Mouse (Mus musculus) liver, embryonic 15.5 days (tissue): ENCODE measurements around the gene Caly. TPM values are rescaled to one million over a fixed set of nuclear protein-coding genes. Genes with fewer than 3 reads are reported as not detected.

Experiments
- ATAC-seq: fragments of 200-750 bp; cut with Nextera tagmentation; 2 replicates; pipeline ENCODE4 v1.8.0; 2017; ENCODE audit warnings: moderate number of reproducible peaks, mild to moderate bottlenecking, moderate library complexity; ENCODE audit not compliant: insufficient read depth
- H3K27ac ChIP-seq: fragments of 300-500 bp; sonication (generic); replicated peaks from 2 replicates; pipeline ENCODE4 v1.5.1; 2015; ENCODE audit warnings: mild to moderate bottlenecking, inconsistent platforms
- H3K27me3 ChIP-seq: fragments of 300-500 bp; sonication (generic); 2 replicates; pipeline ENCODE4 v1.6.1; 2015; ENCODE audit warnings: mild to moderate bottlenecking, inconsistent platforms
- H3K36me3 ChIP-seq: fragments of 300-500 bp; sonication (generic); replicated peaks from 2 replicates; pipeline ENCODE4 v1.6.1; 2015; ENCODE audit warnings: moderate library complexity, mild to moderate bottlenecking, inconsistent platforms
- H3K4me1 ChIP-seq: fragments of 300-500 bp; sonication (generic); replicated peaks from 2 replicates; pipeline ENCODE4 v1.6.1; 2015; ENCODE audit warnings: inconsistent platforms
- H3K4me2 ChIP-seq: fragments of 300-500 bp; sonication (generic); 2 replicates; pipeline ENCODE4 v1.6.1; 2015; ENCODE audit warnings: moderate library complexity, mild to moderate bottlenecking, inconsistent platforms
- H3K4me3 ChIP-seq: fragments of 300-500 bp; sonication (generic); replicated peaks from 2 replicates; pipeline ENCODE4 v1.5.1; 2015; ENCODE audit warnings: mild to moderate bottlenecking, inconsistent platforms
- H3K9ac ChIP-seq: fragments of 300-500 bp; sonication (generic); 2 replicates; pipeline ENCODE4 v1.6.1; 2015; ENCODE audit warnings: moderate library complexity, mild to moderate bottlenecking, inconsistent platforms
- H3K9me3 ChIP-seq: fragments of 300-500 bp; sonication (generic); replicated peaks from 2 replicates; pipeline ENCODE4 v1.6.1; 2016; ENCODE audit warnings: inconsistent platforms
- WGBS: fragments of 180-500 bp; shearing (Covaris S2); methylation state at CpG from one replicate; pipeline ENCODE4 v1.1.7; 2015; ENCODE audit warnings: mixed read lengths; ENCODE audit not compliant: insufficient replicate concordance; 5-methylcytosine and 5-hydroxymethylcytosine counted together
- polyA plus RNA-seq: library from polyadenylated mRNA; unstranded; fragments of >200 nt; fragmentation: Nextera tagmentation; extraction: Ambion mirVana; gene quantifications from 2 replicates; pipeline ENCODE4 v1.2.1, GENCODE M21; 2015

Gene Caly
- polyA plus RNA-seq, 1 experiment from 2014 or later, result not detected

DNA sequence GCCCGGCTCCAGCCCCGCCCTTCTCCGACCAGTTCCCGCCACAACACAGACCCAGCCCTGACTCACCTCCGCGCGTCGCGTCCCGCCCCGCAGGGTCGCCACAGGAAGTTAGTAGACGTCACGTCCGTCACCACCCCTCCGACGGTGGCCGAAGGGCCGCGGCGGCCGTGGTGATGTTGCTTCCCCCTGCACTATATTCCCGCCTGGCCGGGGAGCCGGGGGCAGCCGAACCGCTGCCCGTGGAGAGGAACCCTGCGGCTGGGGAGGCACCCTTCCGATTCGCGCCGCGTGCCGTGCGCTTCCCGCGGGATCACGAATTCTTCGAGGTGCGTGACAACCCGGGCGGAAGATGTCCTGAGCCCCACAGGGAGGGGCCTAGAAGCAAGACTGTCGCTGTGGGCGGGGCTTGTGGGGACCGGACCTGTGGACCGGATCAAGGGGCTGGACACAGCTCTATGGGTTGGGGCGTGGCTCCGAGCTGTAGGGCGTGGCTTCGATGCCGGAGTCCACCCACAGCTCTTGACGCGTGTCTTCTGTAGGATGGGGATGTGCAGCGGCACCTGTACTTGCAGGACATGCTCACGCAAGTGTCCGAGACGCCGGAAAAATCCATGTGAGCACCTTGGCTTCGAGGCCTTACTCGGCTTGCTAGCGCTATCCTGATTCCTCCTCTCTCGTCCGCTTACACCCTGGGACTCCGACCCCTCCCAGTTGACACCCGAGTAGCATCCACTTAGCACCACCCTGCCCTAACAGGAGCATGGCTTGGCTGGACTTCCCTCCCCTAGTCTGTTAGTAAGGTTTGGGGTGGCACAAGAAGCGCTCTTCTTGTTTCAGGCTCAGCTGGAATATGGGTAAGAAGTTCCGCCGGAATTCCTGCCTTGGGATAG, 45.8 kb downstream of the Caly start, which contains the start of the genes Zfp511 and Tubgcp2:
Zfp511 (plus strand) TSS at position 111 of the 890 bp plus-strand sequence.
Tubgcp2 (minus strand) TSS at position 389 of the 890 bp plus-strand sequence.
- Histone ChIP-seq H3K36me3 (peaks cover 48% of the 10 kb centered on the region), H3K4me1 (peaks cover 25% of the 10 kb centered on the region), H3K9me3 (no peaks in the 10 kb centered on the region), H3K4me3 (peak within 1 kb of the TSS; percentile 87), H3K4me2 (peak within 1 kb of the TSS; percentile 82), H3K27ac (peak within 1 kb of the TSS; percentile 86), H3K27me3 (no peaks in the 10 kb centered on the region), H3K9ac (peak within 1 kb of the TSS; percentile 87)
- 1% methylated on average over 69 of the region's 69 CpGs for WGBS
- ATAC-seq, result peak; percentile 98

DNA sequence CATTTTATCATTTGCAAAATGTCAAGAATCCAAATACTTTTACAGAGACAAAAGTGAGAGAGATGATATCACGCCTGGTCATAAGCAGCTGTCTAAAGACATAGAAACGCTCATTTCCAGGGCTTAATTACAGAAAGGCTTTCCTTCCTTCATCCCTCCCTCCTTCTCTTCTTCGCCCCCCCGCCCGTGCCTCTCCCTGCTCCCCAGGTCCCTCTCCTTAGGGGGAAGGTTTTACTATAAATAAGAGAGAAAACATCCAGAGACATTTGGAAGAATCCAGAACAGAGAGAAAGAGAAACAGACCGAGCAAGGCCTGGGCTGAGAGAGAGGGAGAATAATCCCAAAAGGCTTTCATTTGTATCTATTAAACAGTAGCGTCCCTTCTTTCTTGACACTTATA, 46.9 kb downstream of the Caly start:
- Histone ChIP-seq H3K36me3 (peaks cover 51% of the 10 kb centered on the region), H3K27ac (peak overlapping the region; percentile 86), H3K4me1 (peaks cover 25% of the 10 kb centered on the region), H3K4me3 (peak overlapping the region; percentile 87), H3K9ac (peak overlapping the region; percentile 87), H3K9me3 (no peaks in the 10 kb centered on the region), H3K4me2 (peak overlapping the region; percentile 82), H3K27me3 (no peaks in the 10 kb centered on the region)
- WGBS, result 8% methylated on average over 7 of the region's 7 CpGs
- ATAC-seq, result no peak

GRCm38 (mm10) chr7:140033386-140033785, 49.0 kb downstream of the Caly start:
- Histone ChIP-seq H3K4me1 (peaks cover 25% of the 10 kb centered on the region), H3K9ac (no peak overlapping the region), H3K27me3 (no peaks in the 10 kb centered on the region), H3K4me2 (no peak overlapping the region), H3K36me3 (peaks cover 59% of the 10 kb centered on the region), H3K4me3 (no peak overlapping the region), H3K9me3 (no peaks in the 10 kb centered on the region), H3K27ac (no peak overlapping the region)
- no peak for ATAC-seq
- WGBS, result 93% methylated on average over 9 of the region's 9 CpGs

GRCm38 (mm10) chr7:140032366-140032765, 50.0 kb downstream of the Caly start:
- Histone ChIP-seq H3K4me3 (no peak overlapping the region), H3K36me3 (peaks cover 63% of the 10 kb centered on the region), H3K4me2 (no peak overlapping the region), H3K9me3 (no peaks in the 10 kb centered on the region), H3K9ac (no peak overlapping the region), H3K27me3 (no peaks in the 10 kb centered on the region), H3K27ac (no peak overlapping the region), H3K4me1 (peaks cover 25% of the 10 kb centered on the region)
- WGBS, result 88% methylated on average over 10 of the region's 10 CpGs
- ATAC-seq, result no peak

- Histone ChIP-seq H3K4me2 (no peak overlapping the region), H3K9ac (no peak overlapping the region), H3K27ac (no peak overlapping the region), H3K4me3 (no peak overlapping the region), H3K36me3 (peaks cover 63% of the 10 kb centered on the region), H3K27me3 (no peaks in the 10 kb centered on the region), H3K4me1 (peaks cover 20% of the 10 kb centered on the region), H3K9me3 (no peaks in the 10 kb centered on the region)
- WGBS, result 90% methylated on average over 12 of the region's 12 CpGs
- ATAC-seq, result no peak
Observed at GRCm38 (mm10) chr7:140031771-140032170, 50.6 kb downstream of the Caly start.

Other genes with a start within 250 kb of the Caly start
- gene Adgra1, start 248.4 kb downstream of the Caly start, polyA plus RNA-seq, result not detected in 2 replicates
- not detected in 2 replicates for gene Kndc1, start 187.9 kb downstream of the Caly start, polyA plus RNA-seq
- not detected in 2 replicates for gene Utf1, start 138.8 kb downstream of the Caly start, polyA plus RNA-seq
- not detected in 2 replicates for gene 6430531B16Rik, start 103.8 kb downstream of the Caly start, polyA plus RNA-seq
- 1.1 and 1.3 TPM in 2 replicates for gene Adam8, start 90.0 kb downstream of the Caly start, polyA plus RNA-seq
- gene Zfp511, start 46.2 kb downstream of the Caly start, polyA plus RNA-seq, result 17.4 and 19.6 TPM in 2 replicates
- gene Tubgcp2, start 45.9 kb downstream of the Caly start, polyA plus RNA-seq, result 21.4 and 23.2 TPM in 2 replicates
- not detected in 2 replicates for gene Msx3, start 33.5 kb downstream of the Caly start, polyA plus RNA-seq
- 0.74 and 0.79 TPM in 2 replicates for gene Prap1, start 10.8 kb upstream of the Caly start, polyA plus RNA-seq
- 8.0 and 8.7 TPM in 2 replicates for gene Fuom, start 19.9 kb upstream of the Caly start, polyA plus RNA-seq
- 10.1 and 11.0 TPM in 2 replicates for gene Paox, start 33.3 kb upstream of the Caly start, polyA plus RNA-seq
- gene Echs1, start 33.9 kb upstream of the Caly start, polyA plus RNA-seq, result 104 and 111 TPM in 2 replicates
- 15.4 and 17.0 TPM in 2 replicates for gene Mtg1, start 55.0 kb upstream of the Caly start, polyA plus RNA-seq
- gene Sprn, start 72.3 kb upstream of the Caly start, polyA plus RNA-seq, result 0.08 TPM in 1 of 2 replicates, not detected in the other
- gene Olfr522, start 82.2 kb upstream of the Caly start, polyA plus RNA-seq, result not detected in 2 replicates
- not detected in 2 replicates for gene Olfr523, start 90.7 kb upstream of the Caly start, polyA plus RNA-seq
- gene Olfr524, start 123.4 kb upstream of the Caly start, polyA plus RNA-seq, result not detected in 2 replicates
- 0.05 TPM in 1 of 2 replicates, not detected in the other for gene Cd163l1, start 135.7 kb upstream of the Caly start, polyA plus RNA-seq
- not detected in 2 replicates for gene 5830411N06Rik, start 164.7 kb upstream of the Caly start, polyA plus RNA-seq
- gene Olfr525, start 238.3 kb upstream of the Caly start, polyA plus RNA-seq, result not detected in 2 replicates